Mouse (Mus musculus) bone marrow, adult 2 months (tissue): ENCODE results near the gene Gpr3. TPM values are rescaled to one million over a fixed set of nuclear protein-coding genes. Genes with fewer than 3 reads are reported as not detected.

Experiments
- H3K27ac ChIP-seq: fragments of 200-500 bp; 2 replicates; pipeline ENCODE4 v1.5.1; 2012; ENCODE audit warnings: low read depth, mild to moderate bottlenecking, control low read depth, inconsistent platforms, low read length; ENCODE audit not compliant: control insufficient read depth, poor library complexity, insufficient read depth
- H3K4me1 ChIP-seq: fragments of 200-500 bp; 2 replicates; pipeline ENCODE4 v1.6.1; 2011; ENCODE audit warnings: low read length; ENCODE audit not compliant: control insufficient read depth, insufficient read depth
- H3K4me3 ChIP-seq: fragments of 200-500 bp; replicated peaks from 2 replicates; pipeline ENCODE3; 2011; ENCODE audit warnings: mild to moderate bottlenecking, low read depth, low read length, control low read depth; ENCODE audit not compliant: control insufficient read depth
- CTCF ChIP-seq: fragments of 200-500 bp; IDR thresholded peaks from 2 replicates; pipeline ENCODE4 v1.5.1; 2011; ENCODE audit warnings: low read length, control low read depth; ENCODE audit not compliant: control insufficient read depth, insufficient read depth
- POLR2A ChIP-seq: fragments of 200-500 bp; IDR thresholded peaks from 2 replicates; pipeline ENCODE4 v1.6.1; 2011; ENCODE audit warnings: low read depth, mild to moderate bottlenecking, control low read depth, low read length, borderline replicate concordance; ENCODE audit not compliant: control insufficient read depth
- WGBS: fragments of 180-500 bp; shearing (Covaris S2); methylation state at CpG from one replicate; pipeline ENCODE4 v1.1.7; 2018; 5-methylcytosine and 5-hydroxymethylcytosine counted together
- polyA plus RNA-seq: library from polyadenylated mRNA; stranded (reverse); fragments of >200 nt; gene quantifications from 2 replicates; pipeline ENCODE4 v1.2.4, GENCODE M21; 2011; ENCODE audit warnings: low replicate concordance; ENCODE audit not compliant: missing spikeins, insufficient read depth, insufficient read length

The Gpr3 gene
- polyA plus RNA-seq = not detected in 2 replicates

DNA sequence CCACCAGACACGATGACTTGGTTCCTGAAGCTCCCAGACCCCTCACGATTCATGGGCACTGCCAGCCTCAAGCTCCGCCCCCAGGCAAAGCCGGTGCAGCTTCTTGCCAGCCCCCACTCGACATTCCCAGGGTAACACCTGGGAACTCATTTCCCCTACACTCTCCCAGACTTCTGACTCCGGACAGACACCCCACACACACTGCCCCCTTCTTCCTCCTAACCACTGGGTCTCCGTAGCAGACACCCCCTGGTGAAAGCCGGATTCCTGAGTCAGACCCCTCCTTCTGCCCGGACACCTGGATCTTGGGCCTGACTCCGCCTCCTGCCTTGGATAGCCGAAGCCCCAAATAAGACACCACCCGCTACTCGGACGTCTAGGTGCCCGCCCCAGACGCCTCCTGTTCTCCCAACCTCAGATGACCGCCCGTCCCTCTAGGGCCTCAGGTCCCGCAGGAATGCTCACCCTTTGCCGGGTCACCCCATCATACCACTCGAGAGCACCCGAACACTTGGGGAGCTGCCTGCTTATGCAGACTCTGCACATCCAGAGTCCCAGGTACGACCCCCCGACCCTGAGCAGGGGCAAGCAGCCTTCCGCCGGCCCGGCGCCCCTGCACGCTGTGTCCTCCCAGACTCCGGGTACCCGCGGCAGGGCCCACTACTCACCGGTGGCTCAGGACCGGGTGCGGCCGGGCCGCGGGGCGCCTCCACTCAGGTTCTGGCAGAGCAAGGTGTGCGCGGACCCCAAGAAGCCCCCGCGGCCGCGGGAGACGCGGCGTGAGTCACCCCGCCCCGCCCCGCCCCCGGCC is at the start of gene Gpr3, which contains the start of gene Cd164l2:
TSS of gene Gpr3 (minus strand) at position 786 of the 811 bp plus-strand sequence.
TSS of gene Cd164l2 (plus strand) at position 381 of the 811 bp plus-strand sequence.
- Histone ChIP-seq H3K4me3 (peak within 1 kb of the TSS; percentile 25), H3K27ac (no peak within 1 kb of the TSS), H3K4me1 (peaks cover 3% of the 10 kb centered on the region)
- WGBS = 4% methylated on average over 52 of the region's 52 CpGs
- TF ChIP-seq CTCF (no peak), POLR2A (no peak)

DNA sequence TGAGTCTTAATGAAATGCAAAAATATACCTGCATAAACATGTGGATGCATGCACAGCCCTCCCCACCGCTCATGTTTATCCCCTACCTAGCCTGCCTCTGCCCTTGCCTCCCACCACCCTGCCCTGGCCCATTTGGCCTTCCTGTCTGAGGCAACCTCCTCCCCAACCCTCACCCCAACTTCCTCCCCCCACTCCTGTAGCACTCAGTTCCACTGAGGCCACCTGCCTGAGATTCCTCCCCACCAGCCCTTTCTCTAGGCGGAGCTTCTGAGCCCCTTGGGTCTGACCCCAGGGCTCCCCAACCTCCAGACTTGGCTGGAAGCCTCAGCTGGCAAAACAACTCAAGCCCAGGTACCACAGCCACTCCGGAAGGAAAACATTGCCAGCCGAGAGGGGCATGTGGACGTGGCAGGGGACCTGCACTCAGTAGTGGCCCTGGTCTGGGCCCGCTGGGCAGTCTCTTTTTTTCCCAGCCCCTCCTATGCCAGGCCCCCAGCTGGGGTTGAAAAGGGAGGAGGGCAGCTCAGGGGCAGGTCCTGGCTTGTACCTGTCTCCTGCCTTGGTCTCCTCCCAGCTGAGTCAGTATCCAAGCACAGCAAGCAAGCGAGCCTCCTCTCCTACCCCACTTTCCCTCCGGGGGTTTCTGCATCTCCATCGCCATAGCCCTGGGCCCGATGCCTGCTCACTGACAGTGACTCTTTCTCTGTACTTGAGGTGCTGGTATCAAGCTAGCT is 49.5 kb upstream of the Gpr3 start:
- Histone ChIP-seq H3K4me3 (peak overlapping the region; percentile 66), H3K27ac (peak overlapping the region; percentile 66), H3K4me1 (no peaks in the 10 kb centered on the region; the same call in 1 of the 2 replicates)
- TF ChIP-seq POLR2A = no peak
- TF ChIP-seq CTCF = no peak
- 8% methylated on average over 10 of the region's 10 CpGs for WGBS

- H3K4me1 ChIP-seq = no peaks in the 10 kb centered on the region; the same call in 1 of the 2 replicates
- no peak overlapping the region for H3K4me3 ChIP-seq
- no peak overlapping the region for H3K27ac ChIP-seq
- WGBS = 84% methylated on average over 12 of the region's 12 CpGs
- no peak for TF ChIP-seq POLR2A
- no peak for TF ChIP-seq CTCF
These were observed 45.6 kb upstream of the Gpr3 start for GRCm38 (mm10) chr4:133257798-133258408.

DNA sequence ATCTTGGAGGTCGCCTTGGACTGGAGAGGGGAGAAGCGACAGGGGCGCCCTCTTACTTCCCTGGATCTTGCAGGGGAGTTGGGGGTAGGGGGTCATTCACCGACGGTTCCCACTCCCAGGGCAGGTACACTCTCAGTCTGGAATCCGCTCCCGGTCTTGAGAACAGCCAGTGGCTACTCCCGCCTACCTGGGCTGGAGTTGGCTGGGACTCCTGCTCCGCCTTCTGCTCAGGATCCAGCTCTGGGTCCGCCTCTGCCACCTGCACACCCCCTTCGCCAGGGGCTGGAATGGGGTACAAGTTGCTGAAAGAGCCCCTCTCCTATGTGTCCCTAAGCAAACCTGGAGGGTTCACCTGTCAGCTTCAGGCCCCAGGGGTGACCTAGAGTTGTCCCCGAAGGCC is 44.9 kb upstream of the Gpr3 start:
- no peak for TF ChIP-seq POLR2A
- TF ChIP-seq CTCF = no peak

GRCm38 (mm10) chr4:133256820-133257219 is 44.5 kb upstream of the Gpr3 start:
- no peak for TF ChIP-seq POLR2A
- no peak for TF ChIP-seq CTCF
- no peaks in the 10 kb centered on the region; the same call in 1 of the 2 replicates for H3K4me1 ChIP-seq
- WGBS = 91% methylated on average over 24 of the region's 24 CpGs
- H3K27ac ChIP-seq = no peak overlapping the region
- no peak overlapping the region for H3K4me3 ChIP-seq

More for the DNA sequence above, 44.9 kb upstream of the Gpr3 start:
- Histone ChIP-seq H3K4me1 (no peaks in the 10 kb centered on the region; the same call in 1 of the 2 replicates), H3K4me3 (no peak overlapping the region), H3K27ac (no peak overlapping the region)
- WGBS = 82% methylated on average over 11 of the region's 12 CpGs

GRCm38 (mm10) chr4:133255392-133255791 is 43.1 kb upstream of the Gpr3 start:
- Histone ChIP-seq H3K27ac (no peak overlapping the region), H3K4me1 (no peaks in the 10 kb centered on the region), H3K4me3 (no peak overlapping the region)
- TF ChIP-seq CTCF (no peak), POLR2A (no peak)
- WGBS = 79% methylated on average over 6 of the region's 6 CpGs

DNA sequence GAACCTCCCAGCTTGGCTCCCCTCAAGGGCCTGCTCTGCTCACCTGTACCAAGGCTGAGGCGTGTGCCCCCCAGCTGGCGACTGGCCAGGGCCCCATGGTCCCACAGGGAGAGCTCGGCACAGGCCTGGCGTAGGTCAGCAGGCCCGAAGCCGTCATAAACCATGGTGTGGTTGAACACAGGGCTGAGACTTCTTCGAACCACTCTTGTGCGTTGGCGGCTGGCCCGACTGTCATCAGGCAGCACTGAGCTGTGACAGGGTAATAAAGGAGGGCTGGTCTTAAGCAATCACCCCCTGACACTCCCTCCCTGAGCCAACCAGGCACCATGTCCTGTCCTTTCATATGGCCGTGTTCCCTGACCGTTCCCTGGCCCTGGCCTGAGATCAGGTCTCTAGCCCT is 41.1 kb upstream of the Gpr3 start:
- Histone ChIP-seq H3K4me3 (no peak overlapping the region), H3K27ac (no peak overlapping the region), H3K4me1 (no peaks in the 10 kb centered on the region)
- 87% methylated on average over 12 of the region's 12 CpGs for WGBS
- TF ChIP-seq CTCF (no peak), POLR2A (no peak)

DNA sequence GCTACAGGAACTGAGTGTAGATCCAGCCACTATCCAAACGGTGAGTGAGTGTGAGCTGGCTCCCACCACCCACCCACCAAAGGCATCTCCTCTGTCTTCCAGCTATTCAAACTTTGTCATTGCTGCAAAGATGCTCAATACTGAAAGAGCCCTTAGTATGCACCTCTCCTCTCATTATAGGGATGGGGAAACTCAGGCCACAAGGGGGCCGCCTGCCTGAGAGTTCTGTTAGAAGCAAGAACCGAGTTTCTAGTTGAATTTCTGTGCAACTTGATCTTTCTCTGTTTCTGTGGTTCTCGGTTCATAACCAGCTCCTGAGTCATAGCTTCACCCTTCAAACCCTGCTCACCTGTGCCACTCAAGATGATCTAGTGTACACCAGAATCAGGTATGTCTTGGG is 39.8 kb upstream of the Gpr3 start:
- TF ChIP-seq CTCF (no peak), POLR2A (no peak)

More for the DNA sequence above, 39.8 kb upstream of the Gpr3 start:
- no peak overlapping the region for H3K27ac ChIP-seq
- no peak overlapping the region for H3K4me3 ChIP-seq
- 74% methylated on average over 4 of the region's 4 CpGs for WGBS
- no peaks in the 10 kb centered on the region; the same call in 1 of the 2 replicates for H3K4me1 ChIP-seq
